Mouse (Mus musculus) CH12.LX (cell line): ENCODE data around the gene Mrrf. TPM values are rescaled to one million over a fixed set of nuclear protein-coding genes. Genes with fewer than 3 reads are reported as not detected.

ENCODE experiments used
- polyA plus RNA-seq: library from polyadenylated mRNA; unstranded; fragments of >175 nt; gene quantifications from 2 replicates; pipeline ENCODE4 v1.2.1, GENCODE M21; 2012; ENCODE audit warnings: low read depth; ENCODE audit not compliant: insufficient read length
- total RNA-seq, 2 experiments: library from RNA; depleted of rRNA; stranded (reverse); fragments of 300-350 nt in 1 of 2; fragments of >200 nt in 1 of 2; gene quantifications; 2 replicates each; pipeline ENCODE4 v1.2.3; 2012 to 2014

Gene Mrrf
- total and polyA plus RNA-seq, 3 experiments = 17.2 to 22.2 (median 20.9) TPM

Other genes with a start within 250 kb of the Mrrf start
- 0.04 and 0.21 TPM in 2 replicates for gene Ttll11, start 156.5 kb upstream of the Mrrf start, total RNA-seq (2012; rRNA removed)
- gene Ttll11, start 156.5 kb upstream of the Mrrf start, total RNA-seq (2014; rRNA removed) = 0.11 TPM in 1 of 2 replicates, not detected in the other
- gene Ttll11, start 156.5 kb upstream of the Mrrf start, polyA plus RNA-seq = 0.31 TPM in 1 of 2 replicates, not detected in the other
- gene Ndufa8, start 87.0 kb upstream of the Mrrf start, total RNA-seq (2012; rRNA removed) = 119 and 121 TPM in 2 replicates
- gene Ndufa8, start 87.0 kb upstream of the Mrrf start, total RNA-seq (2014; rRNA removed) = 111 and 124 TPM in 2 replicates
- gene Ndufa8, start 87.0 kb upstream of the Mrrf start, polyA plus RNA-seq = 179 and 203 TPM in 2 replicates
- gene Morn5, start 86.9 kb upstream of the Mrrf start, total RNA-seq (2012; rRNA removed) = 0.21 TPM in 1 of 2 replicates, not detected in the other
- gene Morn5, start 86.9 kb upstream of the Mrrf start, total RNA-seq (2014; rRNA removed) = 0.38 TPM in 1 of 2 replicates, not detected in the other
- not detected in 2 replicates for gene Morn5, start 86.9 kb upstream of the Mrrf start, polyA plus RNA-seq
- gene Lhx6, start 31.0 kb upstream of the Mrrf start, total RNA-seq (2012; rRNA removed) = 0.13 and 0.42 TPM in 2 replicates
- 0.18 and 0.31 TPM in 2 replicates for gene Lhx6, start 31.0 kb upstream of the Mrrf start, total RNA-seq (2014; rRNA removed)
- 0.11 and 0.30 TPM in 2 replicates for gene Lhx6, start 31.0 kb upstream of the Mrrf start, polyA plus RNA-seq
- 12.4 and 13.3 TPM in 2 replicates for gene Rbm18, start 384 bp downstream of the Mrrf start, total RNA-seq (2012; rRNA removed)
- 25.6 and 26.3 TPM in 2 replicates for gene Rbm18, start 384 bp downstream of the Mrrf start, total RNA-seq (2014; rRNA removed)
- gene Rbm18, start 384 bp downstream of the Mrrf start, polyA plus RNA-seq = 14.9 and 17.0 TPM in 2 replicates
- gene Ptgs1, start 94.0 kb downstream of the Mrrf start, total RNA-seq (2012; rRNA removed) = 3.0 and 3.1 TPM in 2 replicates
- 2.9 and 3.0 TPM in 2 replicates for gene Ptgs1, start 94.0 kb downstream of the Mrrf start, total RNA-seq (2014; rRNA removed)
- gene Ptgs1, start 94.0 kb downstream of the Mrrf start, polyA plus RNA-seq = 1.6 and 2.6 TPM in 2 replicates
- gene Olfr338, start 237.1 kb downstream of the Mrrf start, total RNA-seq (2012; rRNA removed) = not detected in 2 replicates
- gene Olfr338, start 237.1 kb downstream of the Mrrf start, total RNA-seq (2014; rRNA removed) = not detected in 2 replicates
- gene Olfr338, start 237.1 kb downstream of the Mrrf start, polyA plus RNA-seq = not detected in 2 replicates